Mouse (Mus musculus): Measurements from ENCODE around the gene Ypel1.

Gene Ypel1

GRCm38 (mm10) chr16:17069511-17070443, at the start of gene Ypel1:
Ypel1 (plus strand) TSS chr16:17069696.
- peak; percentile 58 for DNase-seq (ENCODE audit: low read depth, low spot score)

DNA sequence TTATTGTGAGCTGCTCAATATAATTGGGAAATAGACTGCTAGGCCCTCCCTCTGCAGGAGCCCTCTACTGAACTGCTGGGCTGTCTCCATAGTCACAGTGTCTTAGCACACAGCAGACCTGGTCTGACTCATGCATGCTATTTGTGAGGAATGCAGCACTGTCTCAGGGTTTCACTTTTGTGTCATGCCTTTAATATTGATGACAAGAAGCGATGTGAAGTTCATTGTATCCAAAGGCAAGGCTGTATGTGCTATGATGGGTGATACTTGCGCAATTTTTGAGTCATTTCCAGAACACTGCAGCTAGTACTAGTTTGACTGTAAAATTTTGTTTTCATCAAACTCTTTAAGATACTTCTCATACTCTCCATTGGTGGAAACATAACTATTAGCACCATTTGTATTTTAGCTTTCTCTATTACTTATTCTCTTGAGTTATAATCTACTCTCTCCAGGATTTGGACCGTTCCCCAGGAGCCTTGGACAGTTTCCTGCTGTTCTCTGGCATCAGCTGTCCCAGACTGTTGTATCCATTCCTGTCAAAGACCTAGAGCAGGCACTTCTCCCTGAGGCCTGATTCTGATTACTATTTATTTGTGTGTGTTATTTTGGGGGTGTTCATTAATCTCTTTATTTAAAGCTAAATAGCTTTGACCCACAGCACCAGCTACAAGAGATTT, 44.9 kb upstream of the Ypel1 start:
- no peak for DNase-seq (ENCODE audit: low read depth, low spot score)

- DNase-seq (ENCODE audit: low read depth, low spot score), result peak; percentile 86
Measured at GRCm38 (mm10) chr16:17029971-17030695, 39.4 kb upstream of the Ypel1 start.

GRCm38 (mm10) chr16:17033754-17034153, 35.7 kb upstream of the Ypel1 start:
- no peak for DNase-seq (ENCODE audit: low read depth, low spot score)

DNA sequence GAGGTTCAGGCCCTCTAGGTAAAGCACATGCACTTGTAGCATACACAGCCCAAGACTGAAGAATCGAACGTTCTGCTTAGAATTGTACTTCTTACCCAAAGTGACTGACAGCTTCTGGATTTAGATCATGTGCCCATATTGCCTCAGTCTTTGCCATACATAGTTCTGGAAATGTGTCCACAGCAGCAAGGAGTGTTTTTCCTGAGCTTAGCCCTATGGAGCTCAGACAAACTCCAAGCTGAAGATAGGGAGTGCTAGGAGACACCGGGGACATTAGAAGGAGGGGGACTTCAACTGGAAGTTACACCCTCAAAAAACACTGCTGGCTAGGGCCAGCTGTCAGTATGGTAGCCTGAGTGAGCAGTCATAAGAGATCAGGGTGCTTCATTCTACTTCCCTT, 28.8 kb upstream of the Ypel1 start:
- DNase-seq (ENCODE audit: low read depth, low spot score), result no peak

- DNase-seq (ENCODE audit: low read depth, low spot score), result no peak
Measured at GRCm38 (mm10) chr16:17041417-17041816, 28.1 kb upstream of the Ypel1 start.

- no peak for DNase-seq (ENCODE audit: low read depth, low spot score)
Measured at GRCm38 (mm10) chr16:17044320-17044719, 25.2 kb upstream of the Ypel1 start.

GRCm38 (mm10) chr16:17045287-17045686, 24.2 kb upstream of the Ypel1 start:
- DNase-seq (ENCODE audit: low read depth, low spot score), result no peak

- no peak for DNase-seq (ENCODE audit: low read depth, low spot score)
Measured at GRCm38 (mm10) chr16:17049886-17050285, 19.6 kb upstream of the Ypel1 start.

- no peak for DNase-seq (ENCODE audit: low read depth, low spot score)
Measured at GRCm38 (mm10) chr16:17052087-17052486, 17.4 kb upstream of the Ypel1 start.

GRCm38 (mm10) chr16:17053903-17054302, 15.6 kb upstream of the Ypel1 start:
- no peak for DNase-seq (ENCODE audit: low read depth, low spot score)

DNA sequence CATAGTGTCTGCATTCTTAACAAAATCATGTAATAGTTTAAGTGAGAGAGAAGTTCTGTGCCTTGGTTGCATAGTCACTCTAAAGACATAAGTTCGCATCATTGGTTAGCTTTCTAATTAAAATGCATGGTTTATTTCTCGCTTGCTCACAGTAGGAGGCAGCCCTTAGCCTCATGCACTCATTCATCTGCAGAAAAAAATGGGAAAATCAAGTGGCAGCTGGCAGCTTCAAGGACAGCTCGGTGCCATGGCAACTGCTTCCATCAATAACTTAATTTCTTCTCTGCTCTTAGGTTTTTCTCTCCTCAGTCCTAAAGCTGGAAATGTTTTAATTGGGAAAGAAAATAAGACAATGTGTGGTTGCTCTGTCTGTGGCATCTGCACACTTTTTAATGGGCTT, 13.9 kb upstream of the Ypel1 start:
- peak; percentile 69 for DNase-seq (ENCODE audit: low read depth, low spot score)

DNA sequence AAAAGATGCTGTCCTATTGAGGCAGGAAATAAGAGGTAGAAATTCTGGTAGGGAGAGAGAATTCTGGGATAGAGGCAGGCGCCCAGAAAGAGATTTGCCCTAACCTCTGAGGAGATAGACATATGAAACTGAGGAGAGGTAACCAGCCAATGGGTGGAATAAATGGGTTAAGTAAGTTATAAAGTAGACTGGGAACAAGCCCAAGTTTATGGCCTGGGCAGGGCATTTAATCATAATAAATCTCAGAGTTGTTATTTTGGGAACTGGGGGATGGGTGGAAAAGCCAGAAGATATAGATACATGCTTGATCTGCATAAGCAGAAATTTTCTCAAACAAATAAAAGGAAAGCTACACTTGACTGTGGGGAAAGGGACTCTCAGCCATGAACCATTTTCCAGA, 7.2 kb upstream of the Ypel1 start:
- no peak for DNase-seq (ENCODE audit: low read depth, low spot score)

DNA sequence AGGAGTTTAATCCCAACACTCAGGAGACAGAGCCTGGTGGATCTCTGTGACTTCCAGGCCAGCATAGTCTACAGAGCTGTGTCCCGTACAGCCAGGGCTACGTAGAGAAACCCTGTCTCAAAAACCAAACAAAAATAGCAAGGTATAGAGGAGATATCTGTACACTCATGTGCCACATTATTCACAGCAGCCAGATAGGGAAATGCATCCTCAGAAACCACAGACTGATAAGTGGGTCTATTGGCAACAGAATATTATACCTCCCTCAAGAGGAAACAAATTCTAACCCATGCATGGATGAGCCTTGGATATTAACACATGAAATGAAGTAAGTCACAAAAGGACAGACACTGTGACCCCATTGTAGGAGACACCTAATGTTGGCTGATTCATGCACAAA, 1.9 kb upstream of the Ypel1 start:
- DNase-seq (ENCODE audit: low read depth, low spot score), result no peak

DNA sequence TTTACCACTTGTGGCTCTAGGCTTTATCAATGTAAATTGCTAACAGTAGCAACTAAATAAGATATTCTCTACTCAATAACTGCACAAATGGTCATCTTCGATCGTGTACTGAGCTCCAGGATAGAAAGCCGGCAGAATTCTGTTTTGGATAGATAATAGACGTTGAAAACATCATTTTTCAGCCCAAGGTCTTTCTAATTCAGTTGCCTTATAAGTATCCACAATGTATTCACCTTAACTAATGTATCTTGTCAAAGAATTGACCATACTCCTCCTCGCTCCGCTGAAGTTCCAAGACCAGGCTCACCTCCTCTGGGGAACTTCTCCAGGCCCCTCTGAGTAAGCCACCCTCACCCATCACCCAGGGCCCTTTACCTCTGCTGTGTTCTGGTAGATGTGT, 1.2 kb downstream of the Ypel1 start:
- no peak for DNase-seq (ENCODE audit: low read depth, low spot score)

- DNase-seq (ENCODE audit: low read depth, low spot score), result peak; percentile 43
Measured at GRCm38 (mm10) chr16:17073000-17073399, 3.5 kb downstream of the Ypel1 start.

- no peak for DNase-seq (ENCODE audit: low read depth, low spot score)
Measured at GRCm38 (mm10) chr16:17076301-17076700, 6.8 kb downstream of the Ypel1 start.

DNA sequence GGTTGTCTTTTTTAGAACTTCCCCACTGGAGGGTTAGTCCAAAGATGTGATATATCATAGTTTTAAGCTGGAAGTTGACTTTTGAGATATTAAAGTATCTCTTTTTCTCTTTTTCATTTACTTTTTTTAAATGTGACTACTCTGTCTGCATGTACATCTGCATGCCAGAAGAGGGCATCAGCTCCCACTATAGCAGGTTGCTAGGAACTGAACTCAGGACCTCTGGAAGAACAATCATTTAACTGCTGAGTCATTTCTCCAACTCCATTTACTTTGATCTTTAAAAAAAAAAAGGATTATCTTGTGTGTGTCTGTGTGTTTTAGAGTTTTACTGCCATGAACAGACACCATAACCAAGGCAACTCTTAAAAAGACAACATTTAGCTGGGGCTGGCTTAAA, 7.4 kb downstream of the Ypel1 start:
- no peak for DNase-seq (ENCODE audit: low read depth, low spot score)

GRCm38 (mm10) chr16:17078101-17078500, 8.6 kb downstream of the Ypel1 start:
- DNase-seq (ENCODE audit: low read depth, low spot score), result no peak

DNA sequence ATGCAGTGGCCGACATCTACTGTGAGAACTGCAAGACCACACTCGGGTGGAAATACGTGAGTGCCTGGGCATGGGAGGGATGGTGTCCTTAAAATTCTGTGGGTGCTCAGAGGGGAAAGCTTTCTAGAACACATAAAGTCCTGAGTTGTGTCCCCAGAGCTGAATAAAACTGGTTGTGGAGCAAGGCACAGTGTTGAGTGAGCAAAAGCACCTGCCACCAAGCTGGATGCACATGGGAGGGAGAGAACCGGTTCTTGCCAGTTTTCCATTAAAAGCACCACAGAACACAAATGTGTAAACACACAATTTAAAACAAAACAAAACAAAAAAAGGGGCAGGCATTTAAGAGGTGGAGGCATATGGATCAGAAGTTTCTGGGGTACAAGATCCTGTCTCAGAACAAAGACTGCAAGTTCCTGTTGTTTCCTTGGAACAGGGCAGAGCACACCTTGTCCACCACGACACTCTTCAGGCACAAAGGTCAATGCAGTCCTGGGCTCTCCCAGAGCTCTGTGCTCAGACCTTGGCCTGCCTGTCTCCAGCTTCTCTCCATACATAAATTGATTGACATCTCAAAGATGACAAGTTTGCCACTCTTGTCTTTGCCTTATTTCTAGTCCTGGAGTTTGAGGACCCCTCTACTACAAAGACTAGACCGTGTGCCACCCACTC, 12.8 kb downstream of the Ypel1 start:
- no peak for DNase-seq (ENCODE audit: low read depth, low spot score)

- no peak for DNase-seq (ENCODE audit: low read depth, low spot score)
Measured at GRCm38 (mm10) chr16:17085636-17086035, 16.1 kb downstream of the Ypel1 start.

- DNase-seq (ENCODE audit: low read depth, low spot score), result no peak
Measured at GRCm38 (mm10) chr16:17086241-17086640, 16.7 kb downstream of the Ypel1 start.

All from telencephalon, adult 2 months (tissue).